Mouse (Mus musculus) spleen, postnatal 36 days (tissue): Measurements from ENCODE around the gene Foxq1.

Experiments
- DNase-seq, 2 experiments: peaks; one replicate each; pipeline ENCODE4 v3.0.0; 2022; ENCODE audit warnings: low spot score in 2 of 2, mixed read lengths in 1 of 2

Foxq1 gene

GRCm38 (mm10) chr13:31555834-31556233 lies at the start of gene Foxq1:
TSS of gene Foxq1 (plus strand) at chr13:31556134.
- no peak for DNase-seq

DNA sequence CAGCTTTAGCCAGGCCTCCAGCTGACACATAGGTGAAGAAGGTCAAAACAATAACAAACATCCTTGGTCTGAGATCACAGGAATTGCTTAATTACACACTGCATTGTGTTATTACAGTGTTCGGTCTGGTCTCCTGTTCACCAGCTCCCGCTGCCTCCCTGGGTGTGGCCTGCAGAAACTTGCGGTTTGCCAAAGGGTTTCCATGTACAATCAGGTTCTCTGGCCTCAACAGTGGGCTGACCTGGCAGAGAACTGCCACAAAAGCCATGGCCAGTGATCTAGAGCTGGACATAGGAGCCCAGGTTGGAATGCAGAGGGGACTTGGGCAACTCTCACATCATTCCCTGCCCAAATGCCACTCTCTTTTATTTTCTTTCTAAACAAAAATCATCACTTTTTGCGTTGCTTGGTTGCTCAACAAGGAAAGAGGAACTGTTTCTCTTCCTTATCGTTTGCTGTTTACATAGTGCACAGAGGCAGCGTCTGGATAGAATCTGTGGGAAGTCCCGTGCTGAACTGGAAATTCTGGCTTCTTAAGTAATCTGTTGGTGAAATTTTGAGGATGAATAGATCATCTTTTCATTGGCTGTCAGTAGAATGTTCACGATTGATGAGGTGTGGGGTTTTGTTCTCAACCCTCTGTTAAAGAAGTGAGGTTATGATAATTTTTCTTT lies 49.3 kb upstream of the Foxq1 start:
- DNase-seq: peak in 1 of 2 experiments; percentile 1

- no peak for DNase-seq
These were observed 40.7 kb upstream of the Foxq1 start for GRCm38 (mm10) chr13:31515261-31515660.

DNA sequence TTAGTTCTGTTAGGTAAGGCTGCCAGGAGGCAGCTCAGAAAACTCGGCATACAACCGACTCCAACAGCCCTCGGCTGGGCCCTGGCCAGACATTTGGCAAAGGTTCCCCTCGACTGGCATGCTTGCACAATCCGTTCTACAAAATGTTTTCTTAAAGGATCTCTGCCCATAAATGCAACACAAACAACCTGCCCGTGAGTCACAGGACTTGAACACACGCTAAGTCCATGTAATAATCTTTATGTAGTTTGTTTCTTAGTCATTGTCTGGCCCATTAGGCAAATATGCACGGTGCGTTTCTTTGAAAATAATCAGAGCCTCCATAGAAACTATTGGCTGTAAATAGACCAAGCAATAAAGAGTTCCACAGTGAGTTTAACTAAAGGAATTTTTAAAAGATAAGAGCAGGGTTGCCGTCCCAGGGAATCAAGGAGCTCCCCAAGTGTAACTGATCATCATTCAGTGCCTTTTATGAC lies 37.5 kb upstream of the Foxq1 start:
- no peak for DNase-seq

- no peak for DNase-seq
These were observed 37.0 kb upstream of the Foxq1 start for GRCm38 (mm10) chr13:31518971-31519370.

DNA sequence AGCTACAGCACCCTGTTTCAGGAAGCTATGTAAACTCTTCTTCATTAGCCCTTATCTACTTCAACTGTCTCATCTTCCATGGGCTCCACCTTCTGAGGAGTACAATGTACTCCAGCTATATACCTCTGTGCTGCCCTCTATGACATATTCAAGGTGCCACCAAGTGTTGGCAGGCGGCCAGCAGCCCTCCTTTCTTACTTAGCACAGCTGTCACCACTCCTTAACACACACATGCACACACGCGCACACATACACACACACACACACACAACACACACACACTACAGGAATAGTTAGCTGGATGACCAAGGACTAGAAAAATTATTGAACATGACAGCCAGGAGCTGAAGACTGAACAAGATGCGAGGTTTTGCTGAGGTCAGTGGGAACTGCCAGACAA lies 31.0 kb upstream of the Foxq1 start:
- DNase-seq: no peak

- DNase-seq: no peak
These were observed 24.7 kb upstream of the Foxq1 start for GRCm38 (mm10) chr13:31531186-31531585.

- DNase-seq: no peak
These were observed 24.3 kb upstream of the Foxq1 start for GRCm38 (mm10) chr13:31531651-31532061.

GRCm38 (mm10) chr13:31534726-31535125 lies 21.2 kb upstream of the Foxq1 start:
- DNase-seq: no peak

GRCm38 (mm10) chr13:31543021-31543420 lies 12.9 kb upstream of the Foxq1 start:
- no peak for DNase-seq

- DNase-seq: no peak
These were observed 9.2 kb upstream of the Foxq1 start for GRCm38 (mm10) chr13:31546784-31547183.

GRCm38 (mm10) chr13:31547204-31547603 lies 8.7 kb upstream of the Foxq1 start:
- no peak for DNase-seq

DNA sequence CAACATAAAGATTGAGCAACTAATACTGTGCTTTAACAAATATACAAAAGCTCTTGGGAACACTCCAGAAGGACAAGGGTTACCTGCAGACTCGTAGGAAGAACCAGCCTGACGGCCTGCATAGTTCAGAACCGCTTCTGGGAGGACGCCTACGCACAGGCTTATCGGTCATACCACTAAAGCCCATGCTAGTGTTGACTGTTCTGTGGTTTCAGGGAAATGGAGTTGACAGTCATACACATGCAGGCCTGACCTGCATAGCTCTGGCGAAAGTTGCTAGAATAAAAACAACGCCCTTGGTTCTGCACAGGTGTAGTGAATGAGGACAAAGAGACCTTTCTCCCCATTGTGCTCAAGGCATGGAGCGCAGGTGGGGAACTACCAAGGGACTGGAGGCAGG lies 8.3 kb upstream of the Foxq1 start:
- no peak for DNase-seq

DNA sequence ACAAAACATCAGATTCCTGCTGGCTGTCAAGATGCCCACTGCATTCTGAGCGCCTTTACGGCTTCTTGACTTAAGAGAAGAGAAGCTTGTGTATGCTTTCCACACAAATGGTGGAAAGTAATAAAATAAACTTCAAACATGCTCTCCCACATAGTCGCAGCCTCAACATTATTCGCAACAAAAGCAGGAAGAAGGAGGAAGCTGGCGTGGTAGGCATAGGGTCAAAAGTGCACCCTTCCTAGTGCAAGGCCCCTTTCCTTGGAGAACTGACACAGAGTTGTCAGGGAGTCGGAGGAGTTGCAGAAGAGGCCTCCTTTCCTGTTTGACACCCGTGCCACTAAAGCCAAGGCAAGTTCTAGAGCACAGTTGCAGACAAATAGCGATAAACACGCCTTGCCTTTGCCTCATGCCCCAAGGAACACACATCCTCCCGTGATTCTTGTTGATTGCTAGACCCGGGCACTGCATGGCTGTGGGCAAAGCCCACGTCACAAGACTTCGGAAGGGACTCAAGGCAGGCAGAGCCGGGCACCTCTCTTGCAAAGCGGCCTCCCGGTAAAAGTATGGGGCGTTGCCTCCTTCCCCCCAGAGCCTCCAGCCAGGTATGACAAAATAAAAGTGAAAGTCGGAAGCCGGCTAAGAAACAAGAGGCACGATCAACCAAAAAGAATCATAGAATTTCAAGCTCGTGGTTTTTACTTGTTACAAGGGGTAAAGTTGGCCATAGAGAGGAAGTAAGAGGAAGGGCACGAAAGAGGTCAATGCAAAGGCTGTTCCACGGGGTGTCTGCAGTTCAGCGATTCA lies 1.2 kb downstream of the Foxq1 start:
- DNase-seq: no peak

- no peak for DNase-seq
These were observed 2.0 kb downstream of the Foxq1 start for GRCm38 (mm10) chr13:31557768-31558520.

GRCm38 (mm10) chr13:31558521-31559418 lies 2.8 kb downstream of the Foxq1 start, which contains the start of gene A530084C06Rik:
TSS of gene A530084C06Rik (minus strand) at chr13:31559333.
- DNase-seq: no peak

GRCm38 (mm10) chr13:31559419-31560144 lies 3.6 kb downstream of the Foxq1 start:
- DNase-seq: peak in 1 of 2 experiments; percentile 10

DNA sequence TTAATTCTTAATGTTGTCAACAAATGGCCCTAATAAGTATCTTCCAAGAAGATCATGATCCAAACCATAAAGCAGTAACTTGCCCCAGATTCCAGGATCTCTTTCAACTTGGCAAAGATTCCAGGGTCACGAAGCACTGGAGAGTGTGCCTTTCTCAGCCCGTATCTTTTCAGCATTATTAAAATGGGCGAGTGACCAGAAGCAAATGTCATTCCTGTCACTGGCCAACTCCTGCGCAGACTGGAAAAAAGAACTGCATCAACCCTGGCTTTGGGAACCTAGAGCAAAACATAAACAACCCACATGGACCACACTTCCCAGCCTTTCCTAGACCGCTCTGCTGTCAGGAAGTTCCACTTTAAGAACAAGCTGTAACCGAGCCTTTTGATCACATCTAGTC lies 8.5 kb downstream of the Foxq1 start:
- no peak for DNase-seq

DNA sequence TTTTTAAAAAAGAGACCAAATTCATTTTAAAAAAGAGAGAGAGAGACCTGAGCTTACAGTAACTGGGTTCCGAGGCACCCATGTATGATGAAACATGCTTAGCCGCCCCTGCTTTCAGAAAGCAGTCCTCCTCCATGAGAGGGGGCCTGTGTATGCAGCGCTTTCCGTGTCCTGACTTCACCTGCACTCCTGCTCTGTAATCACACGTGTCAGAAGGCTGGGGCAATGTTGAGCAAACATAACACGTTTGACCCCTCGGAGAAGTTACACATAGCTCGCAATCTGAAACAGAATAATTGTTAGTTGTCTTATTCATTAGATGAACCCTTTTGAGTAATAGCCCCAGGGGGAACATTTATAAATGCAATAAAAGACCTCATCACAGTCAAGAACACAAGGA lies 11.2 kb downstream of the Foxq1 start:
- DNase-seq: no peak

- no peak for DNase-seq
These were observed 11.8 kb downstream of the Foxq1 start for GRCm38 (mm10) chr13:31567617-31568294.
